Mouse (Mus musculus) liver, embryonic 18 days (tissue): Measurements from ENCODE around the gene Olfr1277. TPM values are rescaled to one million over a fixed set of nuclear protein-coding genes. Genes with fewer than 3 reads are reported as not detected.

Experiments used
- polyA plus RNA-seq: library from polyadenylated mRNA; depleted of rRNA; stranded (reverse); fragments of >200 nt; gene quantifications from 2 replicates; pipeline ENCODE4 v1.2.3, GENCODE M21; 2012; rRNA removed

Gene Olfr1277
- polyA plus RNA-seq: not detected in 2 replicates

GRCm38 (mm10) chr2:111274006-111274405 is at the start of gene Olfr1277:
Gene Olfr1277, minus strand, starts transcription at chr2:111274106.

GRCm38 (mm10) chr2:111313717-111314116 is 39.8 kb upstream of the Olfr1277 start, which contains the start of gene Olfr1280:
Gene Olfr1280, plus strand, starts transcription at chr2:111314017.

GRCm38 (mm10) chr2:111300374-111300773 is 26.5 kb upstream of the Olfr1277 start, which contains the start of gene Olfr1279:
Gene Olfr1279, plus strand, starts transcription at chr2:111300635.

GRCm38 (mm10) chr2:111289836-111290235 is 15.9 kb upstream of the Olfr1277 start, which contains the start of gene Olfr1278:
Gene Olfr1278, plus strand, starts transcription at chr2:111290136.

GRCm38 (mm10) chr2:111254216-111254615 is 19.7 kb downstream of the Olfr1277 start, which contains the start of gene Olfr1276:
Gene Olfr1276, plus strand, starts transcription at chr2:111254516.

GRCm38 (mm10) chr2:111235186-111235585 is 38.7 kb downstream of the Olfr1277 start, which contains the start of gene Olfr1275:
Gene Olfr1275, minus strand, starts transcription at chr2:111235286.

GRCm38 (mm10) chr2:111229502-111229901 is 44.4 kb downstream of the Olfr1277 start, which contains the start of gene 4930430A15Rik:
Gene 4930430A15Rik, minus strand, starts transcription at chr2:111229602.

Other genes starting within 250 kb of the Olfr1277 start
- not detected in 2 replicates for gene Gm13941, start 168.1 kb downstream of the Olfr1277 start, polyA plus RNA-seq
- not detected in 2 replicates for gene Gm15130, start 121.2 kb downstream of the Olfr1277 start, polyA plus RNA-seq
- gene 4930430A15Rik, start 44.5 kb downstream of the Olfr1277 start, polyA plus RNA-seq: not detected in 2 replicates
- gene Olfr1275, start 38.8 kb downstream of the Olfr1277 start, polyA plus RNA-seq: not detected in 2 replicates
- not detected in 2 replicates for gene Olfr1276, start 19.6 kb downstream of the Olfr1277 start, polyA plus RNA-seq
- not detected in 2 replicates for gene Olfr1278, start 16.0 kb upstream of the Olfr1277 start, polyA plus RNA-seq
- gene Olfr1279, start 26.5 kb upstream of the Olfr1277 start, polyA plus RNA-seq: not detected in 2 replicates
- not detected in 2 replicates for gene Olfr1280, start 39.9 kb upstream of the Olfr1277 start, polyA plus RNA-seq
- not detected in 2 replicates for gene Olfr1281, start 52.4 kb upstream of the Olfr1277 start, polyA plus RNA-seq
- not detected in 2 replicates for gene Olfr1282, start 62.0 kb upstream of the Olfr1277 start, polyA plus RNA-seq
- gene Olfr1283, start 92.7 kb upstream of the Olfr1277 start, polyA plus RNA-seq: not detected in 2 replicates
- gene Olfr1284, start 101.4 kb upstream of the Olfr1277 start, polyA plus RNA-seq: not detected in 2 replicates
- gene Olfr1286, start 149.0 kb upstream of the Olfr1277 start, polyA plus RNA-seq: not detected in 2 replicates
- gene Olfr1287, start 175.0 kb upstream of the Olfr1277 start, polyA plus RNA-seq: not detected in 2 replicates
- not detected in 2 replicates for gene Olfr1288, start 200.0 kb upstream of the Olfr1277 start, polyA plus RNA-seq
- not detected in 2 replicates for gene Olfr1289, start 206.7 kb upstream of the Olfr1277 start, polyA plus RNA-seq
- not detected in 2 replicates for gene Olfr1290, start 219.7 kb upstream of the Olfr1277 start, polyA plus RNA-seq
- not detected in 2 replicates for gene Olfr1291-ps1, start 223.1 kb upstream of the Olfr1277 start, polyA plus RNA-seq